Mouse (Mus musculus): ENCODE measurements around the gene Lpcat1. TPM values are rescaled to one million over a fixed set of nuclear protein-coding genes. Genes with fewer than 3 reads are reported as not detected.
A peak's percentile ranks its signal among the peaks of the same experiment; 100 is the strongest.

Gene Lpcat1
- polyA plus RNA-seq, 1 experiment from 2014 or later, result 81.9 TPM

DNA sequence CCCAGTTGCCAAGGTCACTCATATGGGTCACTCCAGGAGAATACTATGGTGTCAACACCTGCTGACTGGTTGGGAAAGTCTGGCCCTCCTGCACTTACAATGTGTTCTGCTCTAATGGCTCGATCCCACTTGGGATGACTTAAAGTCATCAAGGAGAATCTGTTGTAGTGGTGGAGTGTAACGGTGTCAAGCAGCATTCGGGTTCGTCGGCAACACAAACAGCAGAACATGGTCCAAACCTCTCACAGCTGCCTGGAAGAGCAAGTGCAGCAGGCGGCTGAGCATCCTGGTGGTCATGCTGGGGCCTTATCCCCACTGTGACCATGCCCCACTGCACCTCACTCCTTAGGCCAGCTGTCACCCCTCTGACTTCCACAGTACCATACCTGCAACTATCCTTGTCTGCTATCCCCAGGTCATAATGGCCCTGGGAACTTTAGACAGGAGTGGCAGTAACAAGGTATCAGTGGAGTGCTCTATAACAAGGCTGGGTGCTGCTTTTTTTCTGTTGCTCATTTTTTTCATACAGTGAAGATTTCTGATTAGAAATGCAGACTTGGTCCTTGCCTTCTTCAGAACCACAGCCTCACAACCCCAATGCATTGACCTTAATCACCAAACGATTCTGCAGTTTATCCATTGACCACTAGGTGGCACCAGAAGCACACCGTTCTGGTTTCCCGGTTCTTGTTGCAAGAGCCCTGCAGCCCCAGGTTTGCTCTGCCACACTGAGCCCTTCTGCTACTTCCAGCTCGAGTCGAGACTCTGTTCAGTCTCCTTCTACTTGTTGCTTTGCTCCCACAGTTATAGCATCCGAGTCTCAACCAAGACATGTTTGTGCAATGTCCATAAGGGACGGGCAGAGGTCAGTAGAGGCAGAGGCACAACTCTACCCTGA is 46.0 kb downstream of the Lpcat1 start:
- Histone ChIP-seq H3K4me3 (ENCODE audit: low read depth, low read length) (no peak overlapping the region), H3K9me3 (ENCODE audit: control insufficient read depth, low read length) (no peaks in the 10 kb centered on the region), H3K4me2 (no peak overlapping the region), H3K9ac (ENCODE audit: low read depth, low read length) (no peak overlapping the region), H3K27ac (ENCODE audit: low read depth, low read length) (no peak overlapping the region), H3K36me3 (ENCODE audit: control insufficient read depth, insufficient read depth, low read length) (peaks cover 46% of the 10 kb centered on the region), H3K4me1 (replicated peaks; ENCODE audit: control insufficient read depth, insufficient read depth, low read length) (no peaks in the 10 kb centered on the region), H3K27me3 (replicated peaks; ENCODE audit: control insufficient read depth, insufficient read depth, low read length) (no peaks in the 10 kb centered on the region)
- ATAC-seq (replicated peaks; ENCODE audit: low FRiP score), result peak; percentile 30; the same call in 1 of the 2 replicates
- 62% methylated on average over 13 of the region's 13 CpGs for WGBS
- peak; percentile 68 for DNase-seq (ENCODE audit: low spot score)

DNA sequence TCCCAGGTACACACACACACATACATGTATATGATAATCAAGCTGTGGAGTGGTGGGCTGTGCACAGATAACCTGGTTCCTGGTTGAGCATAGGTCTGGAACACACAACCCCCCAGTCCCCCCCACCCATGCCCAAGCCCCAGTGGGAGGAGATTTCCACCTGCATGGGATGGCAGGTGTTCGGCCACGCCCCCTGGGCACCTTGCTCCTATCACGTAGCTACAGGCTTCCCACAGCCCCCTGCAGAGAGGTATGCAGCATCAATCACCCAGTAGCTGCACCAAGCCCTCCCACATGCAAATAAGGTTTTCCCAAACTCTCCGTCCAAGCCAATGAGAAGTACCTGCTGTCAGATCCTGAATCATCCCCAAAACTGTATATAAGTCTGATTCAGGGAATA is 49.9 kb downstream of the Lpcat1 start:
- Histone ChIP-seq H3K36me3 (ENCODE audit: control insufficient read depth, insufficient read depth, low read length) (peaks cover 25% of the 10 kb centered on the region), H3K27me3 (replicated peaks; ENCODE audit: control insufficient read depth, insufficient read depth, low read length) (no peaks in the 10 kb centered on the region), H3K4me1 (replicated peaks; ENCODE audit: control insufficient read depth, insufficient read depth, low read length) (no peaks in the 10 kb centered on the region), H3K9ac (ENCODE audit: low read depth, low read length) (no peak overlapping the region), H3K4me3 (ENCODE audit: low read depth, low read length) (no peak overlapping the region), H3K9me3 (ENCODE audit: control insufficient read depth, low read length) (no peaks in the 10 kb centered on the region), H3K4me2 (no peak overlapping the region), H3K27ac (ENCODE audit: low read depth, low read length) (no peak overlapping the region)
- peak; percentile 32 for DNase-seq (ENCODE audit: low spot score)
- ATAC-seq (replicated peaks; ENCODE audit: low FRiP score), result no peak
- 80% methylated on average over 4 of the region's 4 CpGs for WGBS

DNA sequence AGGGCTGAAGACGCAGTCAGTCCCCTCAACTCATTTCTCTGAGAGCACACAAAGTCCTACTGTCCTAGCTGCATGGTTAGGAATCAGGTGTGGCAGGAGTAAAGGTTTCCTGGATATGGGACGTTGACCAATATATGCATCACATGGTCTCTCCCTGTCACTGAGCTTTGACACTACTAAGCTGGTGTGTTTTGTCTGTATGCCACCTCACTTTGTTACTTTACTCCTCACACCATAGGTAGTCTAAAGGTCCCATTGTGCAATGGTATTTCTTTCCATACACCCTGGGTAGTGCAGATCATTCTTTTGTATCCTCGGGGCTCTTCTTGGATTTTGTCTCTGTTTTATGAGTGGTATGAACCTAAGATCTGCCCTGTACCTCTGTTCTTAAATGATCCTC is 66.7 kb downstream of the Lpcat1 start:
- 84% methylated on average over 3 of the region's 3 CpGs for WGBS
- Histone ChIP-seq H3K27me3 (replicated peaks; ENCODE audit: control insufficient read depth, insufficient read depth, low read length) (peaks cover 32% of the 10 kb centered on the region), H3K4me3 (ENCODE audit: low read depth, low read length) (no peak overlapping the region), H3K27ac (ENCODE audit: low read depth, low read length) (no peak overlapping the region), H3K4me1 (replicated peaks; ENCODE audit: control insufficient read depth, insufficient read depth, low read length) (peaks cover 8% of the 10 kb centered on the region), H3K9ac (ENCODE audit: low read depth, low read length) (no peak overlapping the region), H3K36me3 (ENCODE audit: control insufficient read depth, insufficient read depth, low read length) (no peaks in the 10 kb centered on the region), H3K4me2 (no peak overlapping the region), H3K9me3 (ENCODE audit: control insufficient read depth, low read length) (no peaks in the 10 kb centered on the region)
- DNase-seq (ENCODE audit: low spot score), result no peak
- ATAC-seq (replicated peaks; ENCODE audit: low FRiP score), result no peak

DNA sequence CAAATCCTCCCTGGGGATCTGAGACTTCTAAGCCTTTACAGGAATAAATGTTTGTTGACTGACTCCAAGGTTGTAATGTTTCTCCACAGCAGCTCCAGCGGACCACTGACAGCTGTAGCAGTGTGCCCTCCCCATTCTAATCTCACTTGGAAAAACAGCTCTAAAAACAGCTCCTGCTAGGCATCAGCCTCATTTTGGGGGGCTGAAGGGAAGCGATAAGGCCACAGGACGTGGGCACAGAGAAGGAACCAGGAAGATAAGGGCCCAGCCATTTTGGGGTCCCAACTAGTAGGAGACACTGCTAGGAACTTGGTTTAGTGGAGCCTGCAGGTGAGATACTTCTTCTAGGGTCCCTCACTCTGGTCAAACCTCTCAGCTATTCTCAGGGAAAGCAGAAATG is 68.3 kb downstream of the Lpcat1 start:
- 35% methylated on average over 3 of the region's 3 CpGs for WGBS
- DNase-seq (ENCODE audit: low spot score) (no peak), ATAC-seq (replicated peaks; ENCODE audit: low FRiP score) (peak; percentile 26)
- Histone ChIP-seq H3K4me1 (replicated peaks; ENCODE audit: control insufficient read depth, insufficient read depth, low read length) (peaks cover 8% of the 10 kb centered on the region), H3K9me3 (ENCODE audit: control insufficient read depth, low read length) (no peaks in the 10 kb centered on the region), H3K9ac (ENCODE audit: low read depth, low read length) (0 out of 2 replicates have a peak overlapping the region, but pooled peaks have one; percentile 1), H3K27ac (ENCODE audit: low read depth, low read length) (no peak overlapping the region), H3K4me2 (peak overlapping the region; percentile 88), H3K36me3 (ENCODE audit: control insufficient read depth, insufficient read depth, low read length) (no peaks in the 10 kb centered on the region), H3K4me3 (ENCODE audit: low read depth, low read length) (no peak overlapping the region), H3K27me3 (replicated peaks; ENCODE audit: control insufficient read depth, insufficient read depth, low read length) (peaks cover 36% of the 10 kb centered on the region)

DNA sequence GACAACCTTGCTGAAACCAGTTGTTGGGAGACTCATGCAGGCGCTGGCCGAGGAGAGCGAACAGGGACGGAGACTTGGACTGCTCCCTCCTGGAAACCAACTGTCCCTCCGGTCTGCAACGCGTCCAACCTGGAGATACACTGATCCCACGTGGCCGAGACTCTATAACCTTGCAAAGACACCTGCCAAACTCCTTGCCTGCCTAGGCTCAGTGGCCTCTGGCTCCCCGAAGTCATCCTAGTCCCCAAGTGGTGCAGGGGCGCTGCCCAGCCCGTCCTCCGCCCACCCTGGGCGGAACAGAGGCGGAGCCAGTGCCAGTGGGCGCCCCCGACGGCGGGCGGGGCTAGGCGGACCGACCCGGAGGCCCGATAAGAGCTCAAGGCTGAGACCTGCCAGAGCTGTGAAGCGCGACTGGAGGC is 69.4 kb downstream of the Lpcat1 start, which contains the start of gene Slc6a3:
Gene Slc6a3, plus strand, starts transcription at position 345 of the 419 bp plus-strand sequence.
- DNase-seq (ENCODE audit: low spot score), result peak; percentile 80
- ATAC-seq (replicated peaks; ENCODE audit: low FRiP score), result peak; percentile 97
- peak within 1 kb of the TSS; percentile 4 for H3K9ac ChIP-seq (ENCODE audit: low read depth, low read length)
- peaks cover 8% of the 10 kb centered on the region for H3K4me1 ChIP-seq (replicated peaks; ENCODE audit: control insufficient read depth, insufficient read depth, low read length)
- H3K36me3 ChIP-seq (ENCODE audit: control insufficient read depth, insufficient read depth, low read length), result no peaks in the 10 kb centered on the region
- under 1% methylated on average over 26 of the region's 26 CpGs for WGBS
- H3K4me2 ChIP-seq, result peak within 1 kb of the TSS; percentile 88
- no peaks in the 10 kb centered on the region for H3K9me3 ChIP-seq (ENCODE audit: control insufficient read depth, low read length)
- H3K27me3 ChIP-seq (replicated peaks; ENCODE audit: control insufficient read depth, insufficient read depth, low read length), result peaks cover 36% of the 10 kb centered on the region
- no peak within 1 kb of the TSS for H3K27ac ChIP-seq (ENCODE audit: low read depth, low read length)
- peak within 1 kb of the TSS; percentile 50 for H3K4me3 ChIP-seq (ENCODE audit: low read depth, low read length)

DNA sequence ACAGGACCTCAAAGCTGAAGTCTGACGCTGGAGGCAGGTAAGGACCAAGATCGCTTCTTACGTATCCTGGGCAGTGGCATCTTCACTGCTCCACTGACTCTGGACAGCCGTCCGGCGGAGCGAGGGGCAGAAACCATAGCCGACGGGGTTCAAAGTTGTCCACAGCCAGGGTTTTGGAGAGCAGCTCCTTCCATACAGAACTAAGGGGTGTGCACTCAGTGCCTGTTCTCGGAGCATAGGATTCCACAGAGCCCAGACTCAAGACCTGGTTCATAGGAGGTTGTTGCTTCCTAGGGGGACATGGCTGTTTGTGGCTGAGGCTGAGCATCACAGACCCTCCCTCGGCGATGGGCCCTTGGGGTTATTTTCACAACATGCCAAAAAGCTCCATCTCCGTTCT is 69.8 kb downstream of the Lpcat1 start:
- H3K27me3 ChIP-seq (replicated peaks; ENCODE audit: control insufficient read depth, insufficient read depth, low read length), result peaks cover 36% of the 10 kb centered on the region
- ATAC-seq (replicated peaks; ENCODE audit: low FRiP score) (peak; percentile 48; the same call in 1 of the 2 replicates), DNase-seq (ENCODE audit: low spot score) (no peak)
- H3K4me3 ChIP-seq (ENCODE audit: low read depth, low read length), result peak overlapping the region; percentile 50
- no peak overlapping the region for H3K27ac ChIP-seq (ENCODE audit: low read depth, low read length)
- H3K36me3 ChIP-seq (ENCODE audit: control insufficient read depth, insufficient read depth, low read length), result no peaks in the 10 kb centered on the region
- 22% methylated on average over 13 of the region's 13 CpGs for WGBS
- H3K4me2 ChIP-seq, result peak overlapping the region; percentile 88
- H3K9ac ChIP-seq (ENCODE audit: low read depth, low read length), result peak overlapping the region; percentile 4
- H3K4me1 ChIP-seq (replicated peaks; ENCODE audit: control insufficient read depth, insufficient read depth, low read length), result peaks cover 8% of the 10 kb centered on the region
- no peaks in the 10 kb centered on the region for H3K9me3 ChIP-seq (ENCODE audit: control insufficient read depth, low read length)

DNA sequence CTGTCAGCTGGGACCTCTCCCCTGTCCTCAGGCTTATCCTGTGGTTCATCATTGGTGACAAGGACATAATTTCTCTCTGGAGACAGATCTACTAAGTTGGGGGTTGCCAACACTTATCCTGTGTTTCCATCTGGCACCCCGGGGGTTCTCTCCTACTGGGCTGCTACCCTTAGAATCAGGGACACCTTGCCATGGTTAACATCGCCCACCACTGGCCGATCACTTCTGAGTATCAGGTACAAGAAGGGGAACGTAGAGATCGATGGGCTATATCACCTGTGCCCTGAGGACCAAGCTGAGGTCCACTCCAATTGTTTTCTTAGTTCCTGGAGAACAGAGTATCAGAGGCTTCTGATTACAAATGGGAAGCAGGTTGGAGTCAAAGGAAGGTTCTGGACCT is 97.2 kb downstream of the Lpcat1 start:
- Histone ChIP-seq H3K27me3 (replicated peaks; ENCODE audit: control insufficient read depth, insufficient read depth, low read length) (no peaks in the 10 kb centered on the region), H3K4me2 (no peak overlapping the region), H3K27ac (ENCODE audit: low read depth, low read length) (no peak overlapping the region), H3K4me1 (replicated peaks; ENCODE audit: control insufficient read depth, insufficient read depth, low read length) (no peaks in the 10 kb centered on the region), H3K36me3 (ENCODE audit: control insufficient read depth, insufficient read depth, low read length) (no peaks in the 10 kb centered on the region), H3K9me3 (ENCODE audit: control insufficient read depth, low read length) (no peaks in the 10 kb centered on the region), H3K9ac (ENCODE audit: low read depth, low read length) (no peak overlapping the region), H3K4me3 (ENCODE audit: low read depth, low read length) (no peak overlapping the region)
- WGBS, result 78% methylated on average over 5 of the region's 5 CpGs
- no peak for DNase-seq (ENCODE audit: low spot score)
- ATAC-seq (replicated peaks; ENCODE audit: low FRiP score), result no peak
